Mouse (Mus musculus): ENCODE data around the gene Ppm1k. TPM values are rescaled to one million over a fixed set of nuclear protein-coding genes. Genes with fewer than 3 reads are reported as not detected.
"Not testable (repeated sequence)": the region's sequence is repeated elsewhere in the genome, so short reads cannot be mapped to it uniquely, and the experiment has no call there.

Ppm1k gene
- polyA plus RNA-seq, 1 experiment from 2014 or later = 6.6 TPM

DNA sequence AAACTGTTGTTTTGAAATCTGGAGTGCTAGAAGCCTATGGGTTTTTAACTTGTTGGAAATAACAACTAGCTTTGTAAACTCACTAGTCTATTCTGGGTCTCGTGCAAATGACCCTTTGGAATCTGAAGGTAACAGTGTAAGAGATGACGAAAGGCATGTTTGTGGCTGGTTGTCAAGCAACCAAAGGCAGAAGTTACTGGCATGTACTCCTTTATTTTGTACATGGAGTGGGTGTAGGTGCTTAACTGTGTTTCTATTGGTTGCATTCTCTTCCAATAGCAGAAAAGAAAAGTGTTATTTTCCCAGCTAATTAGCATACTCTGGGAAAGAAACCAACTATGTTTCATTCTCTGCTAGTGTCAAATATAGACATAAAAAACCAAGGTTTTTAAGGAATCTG lies 9.6 kb upstream of the Ppm1k start:
- H3K4me2 ChIP-seq = no peak overlapping the region
- H3K36me3 ChIP-seq = no peaks in the 10 kb centered on the region
- no peak overlapping the region for H3K27ac ChIP-seq (replicated peaks)
- H3K27me3 ChIP-seq = no peaks in the 10 kb centered on the region
- no peak; the same call in 1 of the 2 replicates for ATAC-seq (ENCODE audit: low read depth)
- H3K4me3 ChIP-seq = no peak overlapping the region
- H3K9me3 ChIP-seq = no peaks in the 10 kb centered on the region
- no peak overlapping the region for H3K9ac ChIP-seq
- no peaks in the 10 kb centered on the region for H3K4me1 ChIP-seq (replicated peaks)
- 74% methylated on average over 2 of the region's 2 CpGs for WGBS

DNA sequence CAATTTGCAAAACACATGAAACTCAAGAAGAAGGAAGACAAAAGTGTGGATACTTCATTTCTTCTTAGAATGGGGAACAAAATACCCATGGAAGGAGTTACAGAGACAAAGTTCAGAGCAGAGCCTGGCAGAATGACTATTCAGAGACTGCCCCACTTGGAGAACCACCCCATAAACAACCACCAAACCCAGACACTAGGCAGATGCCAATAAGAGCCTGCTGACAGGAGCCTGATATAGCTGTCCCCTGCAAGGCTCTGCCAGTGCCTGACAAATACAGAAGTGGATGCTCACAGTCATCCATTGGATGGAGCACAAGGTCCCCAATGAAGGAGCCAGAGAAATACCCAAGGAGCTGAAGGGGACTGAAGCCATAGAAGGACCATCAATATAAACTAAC lies 8.3 kb upstream of the Ppm1k start:
- not testable (repeated sequence) for ATAC-seq (ENCODE audit: low read depth); H3K4me3 ChIP-seq; H3K27me3 ChIP-seq; H3K4me2 ChIP-seq; H3K36me3 ChIP-seq; H3K4me1 ChIP-seq (replicated peaks); H3K9ac ChIP-seq; H3K27ac ChIP-seq (replicated peaks); H3K9me3 ChIP-seq

DNA sequence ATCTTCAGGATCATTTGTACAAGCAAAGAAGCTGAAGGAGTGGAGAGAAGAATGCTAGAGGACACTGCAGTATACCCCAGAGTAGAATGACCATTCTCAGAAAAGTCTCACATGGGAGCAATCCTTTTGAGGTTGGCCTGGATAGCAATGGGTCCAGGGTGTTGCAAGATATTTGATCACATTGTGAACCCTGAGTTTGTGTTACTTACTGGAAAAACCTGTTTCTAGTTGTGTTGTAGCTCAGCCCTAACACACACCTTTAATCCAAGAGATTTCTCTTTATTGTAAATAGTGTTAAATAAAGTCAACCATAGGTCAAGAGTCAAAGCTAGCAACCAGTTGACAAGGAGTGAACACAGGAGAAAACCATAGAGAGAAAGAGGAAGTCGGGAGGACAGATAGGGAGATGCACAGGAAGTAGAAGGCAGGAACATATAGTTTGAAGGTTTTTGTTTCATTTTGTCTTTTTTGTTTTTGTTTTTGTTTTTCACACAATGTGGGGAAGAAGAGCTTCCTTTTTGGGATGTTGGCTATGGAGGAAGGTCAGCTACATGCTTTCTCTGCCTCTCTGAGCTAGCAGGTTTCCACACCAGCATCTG lies 6.6 kb upstream of the Ppm1k start:
- no peak overlapping the region for H3K4me2 ChIP-seq
- H3K4me1 ChIP-seq (replicated peaks) = no peaks in the 10 kb centered on the region
- H3K27me3 ChIP-seq = no peaks in the 10 kb centered on the region
- no peak for ATAC-seq (ENCODE audit: low read depth)
- H3K9ac ChIP-seq = no peak overlapping the region
- H3K36me3 ChIP-seq = no peaks in the 10 kb centered on the region
- H3K27ac ChIP-seq (replicated peaks) = no peak overlapping the region
- no peaks in the 10 kb centered on the region for H3K9me3 ChIP-seq
- H3K4me3 ChIP-seq = no peak overlapping the region
- 100% methylated on average over 1 of the region's 1 CpGs for WGBS

DNA sequence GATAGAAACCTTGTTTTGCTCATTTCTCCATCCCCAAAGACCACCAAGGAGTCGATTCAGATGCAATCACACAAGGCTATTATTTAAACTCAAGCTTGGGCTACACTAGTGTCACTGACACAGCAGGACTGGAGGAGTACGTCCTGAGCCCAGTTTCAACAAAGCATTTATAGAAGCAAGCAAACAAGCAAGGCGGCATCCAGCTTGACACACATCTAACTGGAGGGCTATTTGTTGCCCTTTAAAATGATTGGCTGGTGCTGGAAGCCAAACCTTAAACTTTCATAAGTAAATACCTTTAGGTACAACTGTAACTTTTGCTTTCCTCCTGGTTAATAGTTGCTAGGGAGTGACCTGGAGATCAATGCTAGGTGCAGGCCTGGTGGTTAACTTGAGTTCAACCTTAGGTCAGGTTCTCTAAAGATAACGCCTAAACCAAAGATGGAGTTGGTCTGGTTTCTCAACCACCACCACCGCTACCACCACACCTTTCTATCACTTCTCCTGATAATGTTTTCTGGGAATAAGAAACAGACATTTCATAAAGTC lies 5.8 kb upstream of the Ppm1k start:
- Histone ChIP-seq H3K4me1 (replicated peaks) (no peaks in the 10 kb centered on the region), H3K36me3 (no peaks in the 10 kb centered on the region), H3K4me2 (no peak overlapping the region), H3K27me3 (no peaks in the 10 kb centered on the region), H3K27ac (replicated peaks) (no peak overlapping the region), H3K4me3 (no peak overlapping the region), H3K9me3 (no peaks in the 10 kb centered on the region), H3K9ac (no peak overlapping the region)
- ATAC-seq (ENCODE audit: low read depth) = no peak
- 84% methylated on average over 5 of the region's 5 CpGs for WGBS

DNA sequence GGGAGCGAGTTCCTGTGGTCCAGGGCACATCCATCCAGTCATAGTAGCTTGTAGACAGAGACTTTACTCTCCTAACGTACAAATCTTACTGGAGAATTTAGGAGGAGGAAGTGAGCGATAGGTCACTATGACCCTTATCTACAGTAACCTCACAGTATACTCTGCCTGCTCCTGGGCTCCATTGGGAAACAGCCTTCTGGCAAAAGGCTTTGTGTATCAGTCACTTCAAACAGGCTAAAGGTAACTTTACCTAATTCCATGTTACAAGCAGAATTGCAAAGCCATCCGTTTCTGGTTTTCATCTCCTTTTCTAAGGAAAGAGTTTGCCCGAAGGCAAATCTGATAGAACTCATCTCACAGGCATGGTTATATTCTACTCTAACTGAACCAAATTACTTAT lies 2.6 kb upstream of the Ppm1k start:
- Histone ChIP-seq H3K9me3 (no peaks in the 10 kb centered on the region), H3K27ac (replicated peaks) (no peak overlapping the region), H3K4me1 (replicated peaks) (peaks cover 16% of the 10 kb centered on the region), H3K4me2 (no peak overlapping the region), H3K4me3 (no peak overlapping the region), H3K9ac (no peak overlapping the region), H3K36me3 (no peaks in the 10 kb centered on the region), H3K27me3 (no peaks in the 10 kb centered on the region)
- WGBS = 92% methylated on average over 5 of the region's 5 CpGs
- ATAC-seq (ENCODE audit: low read depth) = no peak

DNA sequence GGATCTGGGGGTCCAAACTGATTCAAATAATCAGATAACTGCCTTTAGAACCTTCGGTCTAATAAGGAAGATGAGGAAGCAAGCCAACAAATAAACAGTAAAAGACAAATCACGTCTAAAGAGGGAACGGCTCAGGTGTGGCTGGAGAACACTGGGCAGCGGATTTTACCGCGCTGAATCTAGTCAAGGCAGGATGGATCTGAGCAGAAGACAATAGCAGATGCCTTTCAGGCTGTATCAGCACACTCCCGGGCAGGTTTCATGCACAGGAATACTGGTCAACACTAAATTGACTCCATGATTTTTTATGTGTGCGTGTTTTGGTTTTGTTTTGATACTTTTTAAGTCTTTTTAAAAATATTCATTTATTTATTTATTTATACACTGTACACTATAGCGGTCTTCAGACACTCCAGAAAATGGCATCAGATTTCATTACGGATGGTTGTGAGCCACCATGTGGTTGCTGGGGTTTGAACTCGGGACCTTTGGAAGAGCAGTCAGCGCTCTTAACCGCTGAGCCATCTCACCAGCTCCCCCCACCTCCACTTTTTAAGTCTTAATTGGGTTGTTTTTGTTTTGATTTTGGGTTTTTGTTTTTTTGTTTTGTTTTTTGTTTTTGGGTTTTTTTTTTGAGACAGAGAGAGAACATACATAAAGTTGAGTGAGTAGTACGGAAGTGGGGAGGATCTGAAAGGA lies 852 bp upstream of the Ppm1k start:
- WGBS = 28% methylated on average over 14 of the region's 14 CpGs
- H3K4me3 ChIP-seq = peak overlapping the region; percentile 86
- peaks cover 26% of the 10 kb centered on the region for H3K4me1 ChIP-seq (replicated peaks)
- H3K9ac ChIP-seq = peak overlapping the region; percentile 63
- H3K9me3 ChIP-seq = no peaks in the 10 kb centered on the region
- H3K27me3 ChIP-seq = no peaks in the 10 kb centered on the region
- ATAC-seq (ENCODE audit: low read depth) = peak; percentile 65
- peak overlapping the region; percentile 87 for H3K27ac ChIP-seq (replicated peaks)
- H3K4me2 ChIP-seq = peak overlapping the region; percentile 85
- H3K36me3 ChIP-seq = no peaks in the 10 kb centered on the region

DNA sequence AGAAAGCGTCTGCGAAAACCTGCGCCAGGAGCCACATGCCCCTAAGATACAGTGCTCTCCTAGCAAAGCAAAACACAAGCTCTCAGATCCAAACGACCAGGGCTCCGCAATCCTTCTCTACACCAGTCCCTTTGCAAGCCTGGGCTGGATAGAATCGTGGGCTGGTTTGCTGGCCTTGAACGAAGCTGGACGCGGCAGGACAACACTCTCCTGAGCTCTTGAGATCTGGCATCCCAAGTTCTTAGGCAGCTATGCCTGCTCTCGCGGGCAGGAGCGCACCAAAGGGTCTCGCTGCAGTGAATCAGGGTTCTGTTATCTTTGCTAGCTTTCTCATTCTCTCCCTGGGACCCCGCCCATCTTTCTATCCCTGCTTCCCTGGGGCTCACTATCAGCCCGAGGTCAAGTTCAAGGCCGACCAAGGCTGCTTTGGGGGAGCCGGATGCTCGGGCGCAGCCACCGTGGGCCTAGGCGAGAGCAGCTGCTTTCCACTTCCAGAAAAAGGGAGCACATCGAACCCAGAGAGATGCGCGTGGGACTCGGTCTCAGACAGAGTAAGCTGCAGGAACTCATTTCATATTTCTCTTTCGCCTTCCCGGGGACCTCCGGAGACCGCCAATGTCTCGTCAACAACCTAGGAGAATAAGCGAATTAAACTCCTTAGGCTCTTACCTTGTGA lies 519 bp downstream of the Ppm1k start:
- under 1% methylated on average over 31 of the region's 31 CpGs for WGBS
- ATAC-seq (ENCODE audit: low read depth) = peak; percentile 49
- H3K27ac ChIP-seq (replicated peaks) = peak overlapping the region; percentile 87
- H3K9ac ChIP-seq = peak overlapping the region; percentile 85
- H3K4me3 ChIP-seq = peak overlapping the region; percentile 86
- no peaks in the 10 kb centered on the region for H3K36me3 ChIP-seq
- H3K27me3 ChIP-seq = no peaks in the 10 kb centered on the region
- H3K4me2 ChIP-seq = peak overlapping the region; percentile 85
- H3K9me3 ChIP-seq = no peaks in the 10 kb centered on the region
- H3K4me1 ChIP-seq (replicated peaks) = peaks cover 28% of the 10 kb centered on the region

DNA sequence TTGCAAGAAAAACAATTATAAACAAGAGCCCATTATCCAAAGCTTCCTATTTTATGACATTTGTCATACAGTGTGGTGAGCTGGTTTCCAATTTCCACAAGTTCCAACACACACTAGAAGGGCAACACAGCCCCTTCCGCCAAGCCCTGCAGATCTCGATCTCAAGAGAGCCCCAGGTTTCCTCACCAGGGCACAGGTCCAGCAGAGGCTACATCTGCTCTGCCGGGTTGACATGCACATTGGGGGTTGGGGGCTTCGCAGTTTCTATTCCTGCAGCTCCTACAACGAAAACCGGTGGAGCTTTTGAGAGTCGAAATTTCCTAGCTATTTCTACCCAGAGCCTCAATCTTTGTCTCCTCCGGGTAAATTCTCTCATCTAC lies 1.0 kb downstream of the Ppm1k start:
- Histone ChIP-seq H3K4me2 (peak overlapping the region; percentile 85), H3K4me3 (peak overlapping the region; percentile 86), H3K9ac (peak overlapping the region; percentile 85), H3K9me3 (no peaks in the 10 kb centered on the region), H3K4me1 (replicated peaks) (peaks cover 28% of the 10 kb centered on the region), H3K36me3 (no peaks in the 10 kb centered on the region), H3K27ac (replicated peaks) (peak overlapping the region; percentile 87), H3K27me3 (no peaks in the 10 kb centered on the region)
- WGBS = 5% methylated on average over 8 of the region's 8 CpGs
- no peak for ATAC-seq (ENCODE audit: low read depth)

DNA sequence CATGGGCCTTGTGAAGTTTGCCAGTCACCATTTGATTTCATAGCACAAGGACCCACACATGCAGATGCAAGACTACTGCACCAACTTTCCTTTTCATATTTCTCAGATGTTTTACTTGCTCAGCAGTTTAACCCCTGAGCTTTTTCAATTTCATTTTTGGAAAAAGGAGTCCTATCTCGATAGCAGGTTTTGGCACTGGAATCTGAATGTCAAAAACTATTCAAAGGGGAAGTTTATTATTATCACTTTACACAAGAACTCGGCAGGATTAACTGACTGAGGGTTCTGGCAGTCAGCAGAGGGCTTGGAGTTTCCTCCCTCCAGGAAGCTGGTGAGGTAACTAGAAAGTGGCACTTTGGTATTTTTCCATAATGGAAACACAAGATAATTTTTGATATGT lies 1.9 kb downstream of the Ppm1k start:
- H3K4me2 ChIP-seq = peak overlapping the region; percentile 85
- ATAC-seq (ENCODE audit: low read depth) = no peak
- H3K36me3 ChIP-seq = no peaks in the 10 kb centered on the region
- no peak overlapping the region for H3K27ac ChIP-seq (replicated peaks)
- peak overlapping the region; percentile 85 for H3K9ac ChIP-seq
- peaks cover 28% of the 10 kb centered on the region for H3K4me1 ChIP-seq (replicated peaks)
- H3K4me3 ChIP-seq = peak overlapping the region; percentile 86
- H3K9me3 ChIP-seq = no peaks in the 10 kb centered on the region
- H3K27me3 ChIP-seq = no peaks in the 10 kb centered on the region
- WGBS = 65% methylated on average over 2 of the region's 2 CpGs

DNA sequence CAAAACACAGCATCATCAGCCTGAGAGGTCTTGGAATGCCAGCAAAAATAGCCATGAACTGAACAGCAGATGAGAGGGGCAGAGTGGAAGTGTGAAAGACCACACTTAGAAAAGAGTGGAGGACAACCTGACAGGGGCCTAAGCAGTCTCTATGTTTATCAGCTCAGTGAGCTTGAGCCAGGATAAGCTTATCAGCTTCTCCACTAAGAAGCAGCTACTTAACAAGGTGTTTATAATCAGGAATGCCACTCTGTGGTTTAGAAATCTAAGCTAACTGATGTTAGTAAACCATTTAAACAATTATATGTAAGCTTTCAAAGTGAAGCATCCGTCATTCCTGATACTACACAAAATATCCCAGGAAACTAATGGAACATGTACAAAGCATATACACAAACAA lies 3.2 kb downstream of the Ppm1k start:
- H3K4me2 ChIP-seq = no peak overlapping the region
- H3K27ac ChIP-seq (replicated peaks) = no peak overlapping the region
- no peaks in the 10 kb centered on the region for H3K9me3 ChIP-seq
- no peaks in the 10 kb centered on the region for H3K27me3 ChIP-seq
- 98% methylated on average over 1 of the region's 1 CpGs for WGBS
- ATAC-seq (ENCODE audit: low read depth) = no peak
- no peak overlapping the region for H3K4me3 ChIP-seq
- H3K9ac ChIP-seq = 0 out of 2 replicates have a peak overlapping the region, but pooled peaks have one; percentile 22
- H3K36me3 ChIP-seq = no peaks in the 10 kb centered on the region
- peaks cover 28% of the 10 kb centered on the region for H3K4me1 ChIP-seq (replicated peaks)

DNA sequence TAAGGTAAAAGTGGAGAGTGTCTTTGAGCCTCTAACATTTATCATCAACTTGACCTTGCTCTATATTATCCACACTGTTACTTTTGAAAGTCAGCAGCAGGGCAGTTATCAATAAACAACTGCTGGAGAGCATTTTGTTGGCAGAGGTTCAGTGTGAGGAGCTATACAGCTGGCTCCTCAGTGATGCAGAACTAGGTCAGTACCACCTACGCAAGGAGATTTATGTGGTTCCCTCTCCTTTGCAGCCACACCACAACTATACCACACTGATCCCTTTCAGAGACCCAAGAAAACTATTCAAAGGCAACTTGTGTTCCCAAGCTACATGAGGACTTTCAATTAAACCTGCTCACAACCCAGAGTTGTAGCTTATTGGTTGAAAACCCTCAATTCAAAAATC lies 3.8 kb downstream of the Ppm1k start:
- no peak overlapping the region for H3K4me3 ChIP-seq
- 67% methylated on average over 1 of the region's 1 CpGs for WGBS
- H3K4me2 ChIP-seq = no peak overlapping the region
- peaks cover 28% of the 10 kb centered on the region for H3K4me1 ChIP-seq (replicated peaks)
- ATAC-seq (ENCODE audit: low read depth) = no peak
- H3K9ac ChIP-seq = no peak overlapping the region
- no peaks in the 10 kb centered on the region for H3K9me3 ChIP-seq
- no peak overlapping the region for H3K27ac ChIP-seq (replicated peaks)
- no peaks in the 10 kb centered on the region for H3K27me3 ChIP-seq
- H3K36me3 ChIP-seq = no peaks in the 10 kb centered on the region

DNA sequence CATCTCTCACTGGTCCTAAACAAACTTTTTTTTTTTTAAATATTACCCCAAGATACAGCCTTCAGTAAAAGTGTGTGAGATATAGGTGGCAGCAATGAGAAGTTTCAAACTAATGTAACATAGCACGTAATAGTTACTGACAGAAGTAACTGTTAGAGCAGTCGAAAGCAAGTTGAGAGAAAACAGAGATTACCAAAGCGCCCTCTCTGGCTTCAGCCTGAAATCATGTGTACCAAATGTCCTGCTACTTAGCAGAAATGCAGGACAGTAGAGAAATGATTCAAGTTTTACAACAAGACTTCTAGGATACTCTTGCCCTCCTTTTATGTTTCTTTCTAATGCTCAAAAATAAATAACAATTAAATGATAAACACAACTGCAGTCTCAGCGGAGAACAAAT lies 4.3 kb downstream of the Ppm1k start:
- 86% methylated on average over 4 of the region's 4 CpGs for WGBS
- no peaks in the 10 kb centered on the region for H3K27me3 ChIP-seq
- H3K9me3 ChIP-seq = no peaks in the 10 kb centered on the region
- H3K36me3 ChIP-seq = no peaks in the 10 kb centered on the region
- H3K4me2 ChIP-seq = no peak overlapping the region
- ATAC-seq (ENCODE audit: low read depth) = no peak
- peaks cover 28% of the 10 kb centered on the region for H3K4me1 ChIP-seq (replicated peaks)
- H3K4me3 ChIP-seq = no peak overlapping the region
- no peak overlapping the region for H3K9ac ChIP-seq
- H3K27ac ChIP-seq (replicated peaks) = no peak overlapping the region
